Mouse (Mus musculus): ENCODE measurements around the gene Hpse.

The Hpse gene

GRCm38 (mm10) chr5:100697886-100698285, 21.6 kb downstream of the Hpse start:
- DNase-seq (ENCODE audit: inconsistent age in 2 of 2, low spot score in 1 of 2) = no peak

GRCm38 (mm10) chr5:100697398-100697797, 22.1 kb downstream of the Hpse start:
- no peak for DNase-seq (ENCODE audit: inconsistent age in 2 of 2, low spot score in 1 of 2)

- DNase-seq (ENCODE audit: inconsistent age in 2 of 2, low spot score in 1 of 2) = no peak
Observed at GRCm38 (mm10) chr5:100685631-100686030, 33.9 kb downstream of the Hpse start.

GRCm38 (mm10) chr5:100680542-100680933, 39.0 kb downstream of the Hpse start:
- no peak for DNase-seq (ENCODE audit: inconsistent age in 2 of 2, low spot score in 1 of 2)

GRCm38 (mm10) chr5:100679911-100680541, 39.5 kb downstream of the Hpse start:
- DNase-seq (ENCODE audit: inconsistent age in 2 of 2, low spot score in 1 of 2) = no peak

GRCm38 (mm10) chr5:100674711-100675376, 44.7 kb downstream of the Hpse start, which contains the start of gene Coq2:
TSS of gene Coq2 (minus strand) at chr5:100675140.
- peak; percentile 86 to 94 for DNase-seq (ENCODE audit: inconsistent age in 2 of 2, low spot score in 1 of 2)

- DNase-seq (ENCODE audit: inconsistent age in 2 of 2, low spot score in 1 of 2) = peak; percentile 91 to 96
Observed at GRCm38 (mm10) chr5:100673745-100674486, 45.6 kb downstream of the Hpse start.

- DNase-seq (ENCODE audit: inconsistent age in 2 of 2, low spot score in 1 of 2) = no peak
Observed at GRCm38 (mm10) chr5:100672403-100672802, 47.1 kb downstream of the Hpse start.

- no peak for DNase-seq (ENCODE audit: inconsistent age in 2 of 2, low spot score in 1 of 2)
Observed at GRCm38 (mm10) chr5:100671897-100672296, 47.6 kb downstream of the Hpse start.

GRCm38 (mm10) chr5:100671398-100671797, 48.1 kb downstream of the Hpse start:
- DNase-seq (ENCODE audit: inconsistent age in 2 of 2, low spot score in 1 of 2) = peak; percentile 33 to 80

GRCm38 (mm10) chr5:100666965-100667364, 52.6 kb downstream of the Hpse start:
- no peak for DNase-seq (ENCODE audit: inconsistent age in 2 of 2, low spot score in 1 of 2)

GRCm38 (mm10) chr5:100663854-100664253, 55.7 kb downstream of the Hpse start:
- DNase-seq (ENCODE audit: inconsistent age in 2 of 2, low spot score in 1 of 2) = peak in 1 of 2 experiments; percentile 68

- DNase-seq (ENCODE audit: inconsistent age in 2 of 2, low spot score in 1 of 2) = no peak
Observed at GRCm38 (mm10) chr5:100663011-100663410, 56.5 kb downstream of the Hpse start.

- no peak for DNase-seq (ENCODE audit: inconsistent age in 2 of 2, low spot score in 1 of 2)
Observed at GRCm38 (mm10) chr5:100658460-100658859, 61.1 kb downstream of the Hpse start.

- DNase-seq (ENCODE audit: inconsistent age in 2 of 2, low spot score in 1 of 2) = no peak
Observed at GRCm38 (mm10) chr5:100656352-100656751, 63.2 kb downstream of the Hpse start.

- no peak for DNase-seq (ENCODE audit: inconsistent age in 2 of 2, low spot score in 1 of 2)
Observed at GRCm38 (mm10) chr5:100652327-100652726, 67.2 kb downstream of the Hpse start.

- DNase-seq (ENCODE audit: inconsistent age in 2 of 2, low spot score in 1 of 2) = no peak
Observed at GRCm38 (mm10) chr5:100651486-100651885, 68.0 kb downstream of the Hpse start.

- no peak for DNase-seq (ENCODE audit: inconsistent age in 2 of 2, low spot score in 1 of 2)
Observed at GRCm38 (mm10) chr5:100650969-100651368, 68.5 kb downstream of the Hpse start.

- DNase-seq (ENCODE audit: inconsistent age in 2 of 2, low spot score in 1 of 2) = no peak
Observed at GRCm38 (mm10) chr5:100648546-100648945, 71.0 kb downstream of the Hpse start.

GRCm38 (mm10) chr5:100648046-100648445, 71.5 kb downstream of the Hpse start:
- DNase-seq (ENCODE audit: inconsistent age in 2 of 2, low spot score in 1 of 2) = no peak

- DNase-seq (ENCODE audit: inconsistent age in 2 of 2, low spot score in 1 of 2) = no peak
Observed at GRCm38 (mm10) chr5:100646558-100646957, 73.0 kb downstream of the Hpse start.

GRCm38 (mm10) chr5:100643991-100644535, 75.5 kb downstream of the Hpse start:
- peak; percentile 48 to 70 for DNase-seq (ENCODE audit: inconsistent age in 2 of 2, low spot score in 1 of 2)

Measured in adrenal gland, adult (tissue).